Mouse (Mus musculus) limb, embryonic 14.5 days (tissue): ENCODE measurements around the gene Hcn3. TPM values are rescaled to one million over a fixed set of nuclear protein-coding genes. Genes with fewer than 3 reads are reported as not detected.
A peak's percentile ranks its signal among the peaks of the same experiment; 100 is the strongest.

Experiments used
- ATAC-seq: fragments of 200-750 bp; cut with Nextera tagmentation; 2 replicates; pipeline ENCODE4 v1.8.0; 2017; ENCODE audit warnings: low read depth, moderate number of reproducible peaks, moderate TSS enrichment; ENCODE audit not compliant: low FRiP score
- DNase-seq: peaks from one replicate; pipeline ENCODE4 v3.0.0-alpha.2; 2015; ENCODE audit warnings: low spot score
- H3K27ac ChIP-seq: fragments of 300-500 bp; sonication (generic); replicated peaks from 2 replicates; pipeline ENCODE4 v1.5.1; 2014; ENCODE audit warnings: low read depth, mild to moderate bottlenecking, low read length, moderate library complexity, mixed read lengths
- H3K27me3 ChIP-seq: fragments of 300-500 bp; sonication (generic); 2 replicates; pipeline ENCODE4 v1.6.1; 2014; ENCODE audit warnings: low read length, mixed read lengths; ENCODE audit not compliant: control insufficient read depth, insufficient read depth
- H3K36me3 ChIP-seq: fragments of 300-500 bp; sonication (generic); 2 replicates; pipeline ENCODE4 v1.6.1; 2014; ENCODE audit warnings: mild to moderate bottlenecking, low read length, moderate library complexity, mixed read lengths; ENCODE audit not compliant: control insufficient read depth, insufficient read depth
- H3K4me1 ChIP-seq: fragments of 300-500 bp; sonication (generic); 2 replicates; pipeline ENCODE4 v1.6.1; 2014; ENCODE audit warnings: antibody characterized with exemption, low read length, mixed read lengths; ENCODE audit not compliant: control insufficient read depth, insufficient read depth
- H3K4me2 ChIP-seq: fragments of 300-500 bp; sonication (generic); replicated peaks from 2 replicates; pipeline ENCODE4 v1.6.1; 2014; ENCODE audit warnings: low read depth, mild to moderate bottlenecking, low read length, moderate library complexity; ENCODE audit not compliant: severe bottlenecking
- H3K4me3 ChIP-seq: fragments of 300-500 bp; sonication (generic); replicated peaks from 2 replicates; pipeline ENCODE4 v1.5.1; 2014; ENCODE audit warnings: low read length
- H3K9ac ChIP-seq: fragments of 300-500 bp; sonication (generic); 2 replicates; pipeline ENCODE4 v1.6.1; 2014; ENCODE audit warnings: mild to moderate bottlenecking, low read depth, low read length, moderate library complexity; ENCODE audit not compliant: severe bottlenecking
- H3K9me3 ChIP-seq: fragments of 300-500 bp; sonication (generic); 2 replicates; pipeline ENCODE4 v1.6.1; 2016; ENCODE audit warnings: low read length; ENCODE audit not compliant: control insufficient read depth
- POLR2A ChIP-seq: fragments of 200-500 bp; IDR thresholded peaks from 2 replicates; pipeline ENCODE4 v1.8.0; 2012; ENCODE audit warnings: inconsistent platforms, mild to moderate bottlenecking, moderate library complexity, borderline replicate concordance; ENCODE audit not compliant: insufficient read depth, insufficient read length; ENCODE audit errors: extremely low read depth
- WGBS: fragments of 180-500 bp; shearing (Covaris S2); extraction: QIAGEN DNeasy Blood & Tissue Kit; methylation state at CpG from one replicate; pipeline ENCODE4 v1.1.7; 2014; 5-methylcytosine and 5-hydroxymethylcytosine counted together
- polyA plus RNA-seq, 2 experiments: library from polyadenylated mRNA; depleted of rRNA in 1 of 2; stranded (reverse) in 1 of 2; unstranded in 1 of 2; fragments of >200 nt; fragmentation: Nextera tagmentation in 1 of 2; extraction: Ambion mirVana in 1 of 2; gene quantifications; 2 replicates each; pipeline versions ENCODE4 v1.2.1 to v1.2.3; 2012 to 2014

Gene Hcn3
- polyA plus RNA-seq, 2 experiments, result 1.5 to 4.6 TPM

- Histone ChIP-seq H3K27ac (no peak overlapping the region), H3K4me3 (no peak overlapping the region), H3K4me1 (peaks cover 15% of the 10 kb centered on the region), H3K9ac (0 out of 2 replicates have a peak overlapping the region, but pooled peaks have one; percentile 5), H3K27me3 (no peaks in the 10 kb centered on the region), H3K9me3 (no peaks in the 10 kb centered on the region), H3K36me3 (peaks cover 64% of the 10 kb centered on the region), H3K4me2 (no peak overlapping the region)
- ATAC-seq, result no peak
- no peak for TF ChIP-seq POLR2A
- 87% methylated on average over 11 of the region's 11 CpGs for WGBS
- DNase-seq, result no peak
Observed at GRCm38 (mm10) chr3:89179056-89179455, 19.1 kb upstream of the Hcn3 start.

- peak overlapping the region; percentile 78 for H3K27ac ChIP-seq
Observed at GRCm38 (mm10) chr3:89178107-89178385, 18.1 kb upstream of the Hcn3 start.

GRCm38 (mm10) chr3:89177242-89178106 lies 17.5 kb upstream of the Hcn3 start, which contains the start of gene Scamp3:
Scamp3 (plus strand) TSS chr3:89177473.
- Histone ChIP-seq H3K9ac (peak within 1 kb of the TSS; percentile 84), H3K9me3 (no peaks in the 10 kb centered on the region), H3K4me3 (peak within 1 kb of the TSS; percentile 83), H3K4me1 (peaks cover 7% of the 10 kb centered on the region), H3K27me3 (no peaks in the 10 kb centered on the region), H3K4me2 (peak within 1 kb of the TSS; percentile 89), H3K27ac (peak within 1 kb of the TSS; percentile 78), H3K36me3 (peaks cover 78% of the 10 kb centered on the region)
- DNase-seq (peak; percentile 94), ATAC-seq (peak; percentile 96)
- TF ChIP-seq POLR2A, result no peak; the same call in 1 of the 2 replicates
- WGBS, result 2% methylated on average over 43 of the region's 43 CpGs

More at GRCm38 (mm10) chr3:89178107-89178385, 18.1 kb upstream of the Hcn3 start:
- Histone ChIP-seq H3K9me3 (no peaks in the 10 kb centered on the region), H3K27me3 (no peaks in the 10 kb centered on the region), H3K36me3 (peaks cover 74% of the 10 kb centered on the region), H3K4me2 (peak overlapping the region; percentile 89), H3K9ac (peak overlapping the region; percentile 84), H3K4me1 (peaks cover 7% of the 10 kb centered on the region), H3K4me3 (peak overlapping the region; percentile 83)
- TF ChIP-seq POLR2A, result no peak
- WGBS, result 7% methylated on average over 6 of the region's 6 CpGs
- ATAC-seq (no peak), DNase-seq (no peak)

- Histone ChIP-seq H3K4me2 (no peak overlapping the region), H3K9me3 (no peaks in the 10 kb centered on the region), H3K27ac (no peak overlapping the region), H3K27me3 (no peaks in the 10 kb centered on the region), H3K4me3 (0 out of 2 replicates have a peak overlapping the region, but pooled peaks have one; percentile 0), H3K9ac (no peak overlapping the region), H3K4me1 (peaks cover 7% of the 10 kb centered on the region), H3K36me3 (peaks cover 77% of the 10 kb centered on the region)
- DNase-seq, result no peak
- no peak for ATAC-seq
- no peak for TF ChIP-seq POLR2A
- 88% methylated on average over 7 of the region's 7 CpGs for WGBS
Observed at GRCm38 (mm10) chr3:89176421-89176820, 16.4 kb upstream of the Hcn3 start.

GRCm38 (mm10) chr3:89175544-89175943 lies 15.5 kb upstream of the Hcn3 start:
- peaks cover 78% of the 10 kb centered on the region for H3K36me3 ChIP-seq
- no peak overlapping the region for H3K4me3 ChIP-seq
- no peak for ATAC-seq
- H3K4me1 ChIP-seq, result peaks cover 7% of the 10 kb centered on the region
- H3K9ac ChIP-seq, result no peak overlapping the region
- no peak overlapping the region for H3K27ac ChIP-seq
- DNase-seq, result no peak
- TF ChIP-seq POLR2A, result no peak
- H3K9me3 ChIP-seq, result no peaks in the 10 kb centered on the region
- WGBS, result 91% methylated on average over 10 of the region's 10 CpGs
- no peaks in the 10 kb centered on the region for H3K27me3 ChIP-seq
- H3K4me2 ChIP-seq, result no peak overlapping the region
